Mouse (Mus musculus): Measurements from ENCODE around the gene Sorcs2. TPM values are rescaled to one million over a fixed set of nuclear protein-coding genes. Genes with fewer than 3 reads are reported as not detected.
"Not testable (repeated sequence)": the region's sequence is repeated elsewhere in the genome, so short reads cannot be mapped to it uniquely, and the experiment has no call there.

Sorcs2 gene
- total RNA-seq, 2 experiments from 2014 or later, result 36.6 to 45.0 TPM

GRCm38 (mm10) chr5:36257008-36257407 lies 140.9 kb downstream of the Sorcs2 start:
- intact Hi-C loops (cut with DNase I), result no loop called here
- no peak for DNase-seq (ENCODE audit: low spot score in 2 of 2)

GRCm38 (mm10) chr5:36254642-36255516 lies 143.1 kb downstream of the Sorcs2 start:
- intact Hi-C loops (cut with DNase I), result no loop called here
- no peak for DNase-seq (ENCODE audit: low spot score in 2 of 2)

DNA sequence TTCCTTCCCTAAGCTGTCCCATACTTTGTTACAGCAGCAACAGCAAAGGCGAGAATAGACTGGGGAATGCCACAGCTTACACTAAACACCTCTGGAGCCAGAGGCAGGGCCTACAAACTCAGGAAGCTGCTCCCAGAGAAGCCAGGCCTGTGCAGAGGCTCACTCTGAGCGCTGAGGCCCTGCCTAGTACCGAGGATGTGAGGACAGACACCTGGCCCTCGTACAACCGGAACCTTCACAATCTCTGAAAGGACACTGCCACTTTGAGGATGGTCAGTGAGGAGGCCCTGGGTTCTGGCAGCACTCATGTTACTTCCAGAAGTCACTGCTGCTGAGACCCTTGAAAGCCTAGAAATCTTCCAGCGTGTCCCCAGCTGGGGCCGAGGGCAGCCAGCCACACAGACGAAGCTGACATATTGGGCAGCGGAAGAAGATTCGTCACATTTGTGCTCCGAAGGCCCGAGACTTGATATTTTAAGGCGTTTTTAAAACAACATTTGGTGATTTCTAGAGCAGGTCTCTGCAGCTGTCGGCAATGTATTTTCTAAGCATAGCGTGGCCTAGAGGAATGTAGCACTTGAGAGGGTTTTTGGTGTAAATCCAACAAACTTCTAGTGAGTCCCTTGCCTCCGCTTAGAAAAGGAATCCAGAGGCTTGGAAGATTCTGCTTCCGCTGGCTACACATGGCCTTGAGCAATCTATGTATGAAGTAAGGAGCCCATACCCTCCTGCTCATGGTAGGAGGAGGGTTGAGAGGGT lies 145.0 kb downstream of the Sorcs2 start:
- intact Hi-C loops (cut with DNase I), result no loop called here
- no peak for DNase-seq (ENCODE audit: low spot score in 2 of 2)

DNA sequence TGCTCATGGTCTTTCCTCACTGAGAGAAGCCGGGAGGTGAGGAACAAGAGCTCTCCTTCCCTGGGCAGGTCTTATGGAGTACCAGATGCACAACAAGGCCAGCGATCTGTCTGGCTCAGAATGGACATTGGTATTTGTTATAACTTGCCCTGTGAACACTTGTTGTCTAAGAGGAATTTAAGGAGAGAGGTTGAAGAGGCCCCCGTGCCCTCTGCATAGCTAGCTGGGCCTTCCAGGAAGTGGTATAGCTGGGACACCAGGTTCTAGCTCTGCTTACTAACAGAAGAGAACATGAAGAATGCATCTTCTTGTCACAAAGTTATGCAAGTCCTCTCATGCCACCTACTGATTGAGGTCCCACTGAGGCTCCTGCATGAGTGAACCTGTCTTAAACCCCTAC lies 149.9 kb downstream of the Sorcs2 start:
- no peak for DNase-seq (ENCODE audit: low spot score in 2 of 2)
- intact Hi-C loops (cut with DNase I), result no loop called here

DNA sequence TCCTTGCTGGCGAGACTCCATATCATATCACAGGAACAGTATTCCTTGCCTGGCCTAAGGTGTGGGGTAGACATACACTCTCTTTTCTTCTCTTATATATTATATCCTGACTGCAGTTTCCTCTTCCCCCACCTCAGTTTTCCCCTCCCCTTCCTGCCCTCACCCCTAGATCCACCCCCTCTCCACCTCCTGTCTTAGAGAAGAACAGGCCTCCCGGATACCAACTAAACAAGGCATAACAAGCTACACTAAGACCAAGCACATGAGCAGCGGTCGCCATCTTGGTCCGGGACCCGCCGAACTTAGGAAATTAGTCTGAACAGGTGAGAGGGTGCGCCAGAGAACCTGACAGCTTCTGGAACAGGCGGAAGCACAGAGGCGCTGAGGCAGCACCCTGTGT lies 160.4 kb downstream of the Sorcs2 start:
- DNase-seq (ENCODE audit: low spot score in 2 of 2); intact Hi-C loops (cut with DNase I): not testable (repeated sequence)

DNA sequence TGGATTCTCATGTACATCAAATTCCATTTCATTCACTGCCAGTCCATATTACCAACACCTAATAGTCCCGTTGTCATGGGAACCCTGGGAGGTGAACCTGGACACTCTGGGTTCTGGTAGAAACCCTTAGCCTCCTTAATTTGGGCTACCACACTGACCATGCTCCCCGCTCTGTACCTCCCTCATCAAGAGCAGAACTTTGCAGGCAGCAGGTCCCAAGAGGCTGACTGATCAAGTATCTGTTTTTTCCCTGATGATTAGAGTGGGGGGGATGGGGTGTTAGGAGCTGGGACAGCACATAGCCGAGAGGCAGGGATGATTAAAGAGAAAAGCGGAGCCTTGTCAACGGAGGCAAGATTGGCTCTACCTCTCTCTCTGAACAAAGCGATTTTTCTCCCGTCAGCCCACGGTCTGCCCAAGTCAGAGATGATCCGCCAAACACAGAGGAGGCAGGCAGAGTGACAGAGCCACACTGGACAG lies 167.6 kb downstream of the Sorcs2 start:
- DNase-seq (ENCODE audit: low spot score in 2 of 2), result no peak
- intact Hi-C loops (cut with DNase I), result no loop called here

- intact Hi-C loops (cut with DNase I), result no loop called here
- DNase-seq (ENCODE audit: low spot score in 2 of 2), result no peak
These were observed 169.3 kb downstream of the Sorcs2 start for GRCm38 (mm10) chr5:36228405-36229370.

- peak; percentile 56 to 63 for DNase-seq (ENCODE audit: low spot score in 2 of 2)
- intact Hi-C loops (cut with DNase I), result no loop called here
These were observed 171.6 kb downstream of the Sorcs2 start for GRCm38 (mm10) chr5:36226296-36226695.

- intact Hi-C loops (cut with DNase I), result no loop called here
- no peak for DNase-seq (ENCODE audit: low spot score in 2 of 2)
These were observed 172.1 kb downstream of the Sorcs2 start for GRCm38 (mm10) chr5:36225855-36226254.

GRCm38 (mm10) chr5:36223787-36224186 lies 174.2 kb downstream of the Sorcs2 start:
- peak; percentile 43 to 54 for DNase-seq (ENCODE audit: low spot score in 2 of 2)
- intact Hi-C loops (cut with DNase I), result no loop called here

- DNase-seq (ENCODE audit: low spot score in 2 of 2), result no peak
- intact Hi-C loops (cut with DNase I), result no loop called here
These were observed 177.3 kb downstream of the Sorcs2 start for GRCm38 (mm10) chr5:36220626-36221025.

GRCm38 (mm10) chr5:36220105-36220504 lies 177.8 kb downstream of the Sorcs2 start:
- intact Hi-C loops (cut with DNase I), result no loop called here
- no peak for DNase-seq (ENCODE audit: low spot score in 2 of 2)

GRCm38 (mm10) chr5:36213310-36213709 lies 184.6 kb downstream of the Sorcs2 start:
- intact Hi-C loops (cut with DNase I), result loop anchor here (5.0 kb wide), 2 partner anchors 181 to 184 kb away; partner anchors contain the start of gene Sorcs2
- peak; percentile 92 to 94 for DNase-seq (ENCODE audit: low spot score in 2 of 2)

DNA sequence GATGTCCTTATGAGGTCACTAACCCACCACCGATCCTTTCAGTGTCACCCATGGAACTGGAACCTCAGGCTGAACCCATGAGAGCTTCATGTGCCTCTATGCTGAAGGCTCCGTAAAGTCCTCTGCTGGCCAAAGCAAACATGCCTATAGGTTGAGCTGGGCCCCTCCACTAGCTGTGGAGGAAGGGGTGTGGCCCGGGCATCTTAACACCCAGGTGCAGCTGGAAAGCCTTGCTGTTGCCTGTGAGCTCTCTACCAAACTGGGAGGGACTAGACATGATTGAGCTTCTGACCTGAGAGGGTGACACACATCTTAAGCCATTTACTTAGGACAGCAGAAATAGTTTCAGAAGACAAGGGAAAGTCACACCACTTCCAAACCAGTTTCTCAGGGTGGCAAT lies 189.1 kb downstream of the Sorcs2 start:
- intact Hi-C loops (cut with DNase I), result no loop called here
- DNase-seq (ENCODE audit: low spot score in 2 of 2), result no peak

DNA sequence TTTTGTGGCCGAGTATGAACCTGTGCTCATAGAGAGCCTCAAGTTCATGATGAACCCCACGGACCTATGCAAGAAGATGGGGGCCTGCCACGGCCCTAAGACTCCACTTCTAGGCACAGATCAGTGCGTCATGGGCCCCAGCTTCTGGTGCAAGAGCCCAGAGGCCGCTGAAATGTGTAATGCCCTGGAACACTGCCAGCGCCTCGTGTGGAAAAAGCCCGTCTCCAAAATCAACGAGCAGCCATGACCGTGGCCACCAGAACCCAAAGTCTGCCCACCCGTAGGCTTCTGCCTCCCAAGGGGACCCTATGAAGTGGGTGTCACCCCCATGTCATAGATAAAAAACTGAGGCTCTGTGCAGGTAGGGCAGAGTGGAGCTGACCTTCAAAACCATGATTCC lies 192.5 kb downstream of the Sorcs2 start:
- intact Hi-C loops (cut with DNase I), result no loop called here
- no peak for DNase-seq (ENCODE audit: low spot score in 2 of 2)

- no peak for DNase-seq (ENCODE audit: low spot score in 2 of 2)
- intact Hi-C loops (cut with DNase I), result no loop called here
These were observed 194.0 kb downstream of the Sorcs2 start, which contains the start of gene Psapl1 for GRCm38 (mm10) chr5:36203916-36204315. Psapl1 (plus strand) TSS chr5:36204021.

DNA sequence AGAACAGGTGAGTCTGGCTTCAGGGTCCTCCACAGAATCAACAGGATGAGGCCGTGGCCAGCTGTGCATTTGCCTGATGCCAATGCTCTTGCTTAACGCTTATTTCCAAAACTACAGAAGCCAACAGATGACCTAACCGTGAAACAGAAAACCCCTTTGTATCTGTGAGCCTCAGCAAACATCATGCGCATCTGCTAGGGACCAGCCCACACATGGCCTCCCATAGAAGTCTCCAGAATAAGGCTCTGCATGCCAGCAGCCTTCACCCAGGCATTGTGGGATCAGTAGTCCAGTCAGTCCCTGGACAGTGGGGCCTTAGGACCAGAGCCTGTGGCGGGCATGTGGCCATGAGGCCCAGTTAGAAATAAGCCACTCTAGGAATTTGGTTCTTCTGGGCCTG lies 194.5 kb downstream of the Sorcs2 start:
- DNase-seq (ENCODE audit: low spot score in 2 of 2), result no peak
- intact Hi-C loops (cut with DNase I), result no loop called here

DNA sequence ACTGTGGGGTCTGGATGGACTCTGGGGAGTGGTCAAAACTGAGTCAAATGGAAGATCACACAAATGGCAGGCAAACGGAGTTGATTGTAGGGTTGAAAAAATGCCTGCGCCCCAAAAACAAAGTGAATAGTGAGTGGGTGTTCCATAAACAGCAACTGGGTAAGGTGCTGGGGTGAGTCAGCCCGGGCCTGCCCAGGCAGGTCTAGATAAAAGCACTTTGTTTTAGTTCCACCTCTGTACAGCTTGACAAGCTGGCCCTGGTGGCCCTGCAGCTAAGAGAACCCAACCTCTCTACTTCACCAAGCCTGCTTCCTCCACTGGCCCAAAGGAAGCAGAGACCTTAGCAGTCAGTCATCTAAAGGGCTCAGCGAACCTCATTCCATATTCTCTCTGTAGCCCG lies 195.2 kb downstream of the Sorcs2 start:
- intact Hi-C loops (cut with DNase I), result no loop called here

DNA sequence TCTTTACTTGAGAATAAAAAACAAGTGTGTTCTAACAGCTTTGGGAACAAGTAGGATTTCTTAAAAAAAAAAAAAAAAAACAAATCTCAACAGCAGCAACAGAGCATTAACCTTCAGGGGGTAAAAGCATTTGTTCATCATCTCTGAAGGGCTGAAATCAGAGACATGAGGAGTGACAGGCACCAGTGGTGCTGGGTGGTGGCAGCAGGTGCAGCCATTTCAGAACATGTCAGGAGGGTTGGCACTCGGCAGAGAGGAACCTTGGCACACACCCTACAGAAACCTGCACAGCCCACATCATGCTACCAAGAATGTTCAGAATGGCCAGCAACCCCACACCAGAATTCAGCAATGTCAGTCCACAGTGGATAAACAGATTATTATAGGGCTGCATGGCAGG lies 198.4 kb downstream of the Sorcs2 start:
- DNase-seq (ENCODE audit: low spot score in 2 of 2), result no peak
- intact Hi-C loops (cut with DNase I), result no loop called here

More for the DNA sequence above, 195.2 kb downstream of the Sorcs2 start:
- DNase-seq (ENCODE audit: low spot score in 2 of 2), result no peak

Measured in left cerebral cortex, postnatal 36 days (tissue).